Mouse (Mus musculus) ES-E14 (cell line): ENCODE measurements around the gene Ddc. TPM values are rescaled to one million over a fixed set of nuclear protein-coding genes. Genes with fewer than 3 reads are reported as not detected.
A peak's percentile ranks its signal among the peaks of the same experiment; 100 is the strongest.

Experiments used
- DNase-seq: peaks from one replicate; pipeline ENCODE4 v3.0.0-alpha.2; 2013; ENCODE audit warnings: low read depth, low spot score
- H3K27ac ChIP-seq: 2 replicates; pipeline ENCODE4 v1.5.1; 2012; ENCODE audit warnings: low read depth, mild to moderate bottlenecking, low read length, moderate library complexity, mixed read lengths; ENCODE audit not compliant: poor library complexity, insufficient read depth, severe bottlenecking
- H3K36me3 ChIP-seq: 2 replicates; pipeline ENCODE4 v1.6.1; 2012; ENCODE audit warnings: mild to moderate bottlenecking, low read length, moderate library complexity, mixed read lengths; ENCODE audit not compliant: control insufficient read depth, poor library complexity, insufficient read depth, severe bottlenecking
- H3K4me1 ChIP-seq, 2 experiments: fragments of 150-350 bp in 1 of 2; sonication (generic) in 1 of 2; 2 replicates each; pipeline ENCODE4 v1.6.1; 2012; ENCODE audit warnings: low read length in 2 of 2, mild to moderate bottlenecking in 1 of 2, mixed read lengths in 1 of 2; ENCODE audit not compliant: control insufficient read depth in 2 of 2, insufficient read depth in 2 of 2, poor library complexity in 1 of 2
- H3K4me3 ChIP-seq, 2 experiments: fragments of 150-350 bp in 1 of 2; sonication (generic) in 1 of 2; 2 replicates each; pipeline ENCODE4 v1.5.1; 2012; ENCODE audit warnings: low read length in 2 of 2, low read depth in 1 of 2, mild to moderate bottlenecking in 1 of 2, mixed read lengths in 1 of 2; ENCODE audit not compliant: insufficient read depth in 1 of 2, poor library complexity in 1 of 2, severe bottlenecking in 1 of 2
- H3K9ac ChIP-seq: 2 replicates; pipeline ENCODE4 v1.6.1; 2012; ENCODE audit warnings: low read depth, mild to moderate bottlenecking, low read length, mixed read lengths; ENCODE audit not compliant: poor library complexity, insufficient read depth, severe bottlenecking
- H3K9me3 ChIP-seq: fragments of 150-350 bp; sonication (generic); 2 replicates; pipeline ENCODE4 v1.6.1; 2012; ENCODE audit warnings: low read depth, mild to moderate bottlenecking, low read length; ENCODE audit not compliant: control insufficient read depth, insufficient read depth
- CHD2 ChIP-seq: IDR thresholded peaks from 2 replicates; pipeline ENCODE4 v1.6.1; 2014; ENCODE audit warnings: mild to moderate bottlenecking, low read depth, low read length, inconsistent platforms
- HCFC1 ChIP-seq: IDR thresholded peaks from 2 replicates; pipeline ENCODE4 v1.6.1; 2012; ENCODE audit warnings: low read length, inconsistent platforms, borderline replicate concordance; ENCODE audit not compliant: insufficient read depth
- MAFK ChIP-seq: IDR thresholded peaks from 2 replicates; pipeline ENCODE4 v1.6.1; 2014; ENCODE audit warnings: mild to moderate bottlenecking, low read depth, low read length, inconsistent platforms; ENCODE audit not compliant: insufficient read depth
- ZC3H11A ChIP-seq: IDR thresholded peaks from 2 replicates; pipeline ENCODE4 v1.6.1; 2012; ENCODE audit warnings: low read depth, mild to moderate bottlenecking, inconsistent platforms, low read length, borderline replicate concordance
- ZNF384 ChIP-seq: IDR thresholded peaks from 2 replicates; pipeline ENCODE4 v1.6.1; 2012; ENCODE audit warnings: low read depth, low read length, inconsistent platforms
- in situ Hi-C, 2 experiments: fragments of 600-800 bp; cut with MboI; formaldehyde crosslinking; loops; one replicate each; pipeline ENCODE4 v1.15.1; 2025; ENCODE audit warnings: low sequenced_read_pairs in 2 of 2, inconsistent platforms in 1 of 2; ENCODE audit not compliant: unreplicated experiment in 2 of 2
- total RNA-seq: library from RNA; depleted of rRNA; stranded (reverse); fragments of 300-350 nt; gene quantifications from 2 replicates; pipeline ENCODE4 v1.2.3, GENCODE M21; 2012

Ddc gene
- total RNA-seq, 1 experiment = 29.1 TPM

DNA sequence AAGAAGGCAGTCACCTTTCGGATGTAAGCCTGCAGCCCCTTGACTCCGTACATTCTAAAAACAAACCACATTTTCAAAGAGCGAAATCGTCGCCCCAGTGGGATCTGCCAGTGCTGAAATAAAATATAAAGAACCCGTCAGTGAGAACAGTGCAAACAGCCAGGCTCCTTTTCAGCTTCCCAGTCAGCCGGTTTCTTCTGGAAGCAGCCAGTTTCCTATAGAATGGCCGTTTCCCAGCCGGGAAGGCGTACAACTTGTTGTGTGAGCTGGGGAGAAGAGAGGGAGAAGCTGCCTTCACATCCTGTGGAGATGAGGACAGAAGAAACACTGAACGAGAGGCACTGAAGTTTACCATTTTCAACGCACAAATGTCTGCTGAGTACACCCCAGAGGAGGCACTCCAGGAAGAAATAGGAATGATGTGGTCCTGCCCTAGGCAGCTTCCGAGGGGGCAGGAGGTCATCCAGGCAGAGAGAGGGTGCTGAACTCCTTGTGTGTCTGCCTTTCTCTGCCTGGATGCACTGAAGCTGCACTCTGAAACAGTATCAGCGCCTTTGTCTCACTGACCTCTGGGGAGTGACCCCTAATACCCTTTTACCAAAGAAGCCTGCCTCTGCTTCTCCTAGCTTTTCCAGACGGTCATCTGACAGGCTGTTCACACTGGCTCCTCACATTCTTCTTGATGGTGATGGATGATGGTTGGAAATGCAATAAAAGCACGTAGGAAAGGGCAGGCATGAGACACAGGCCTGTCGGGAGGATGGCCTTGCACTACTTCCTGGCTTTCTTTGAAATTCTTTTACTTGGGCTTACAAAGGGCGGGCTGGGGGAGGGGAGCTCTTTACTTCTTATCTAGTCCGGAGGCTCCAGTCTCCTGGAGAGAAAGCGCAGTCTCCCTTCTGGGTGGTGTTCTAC lies 75.5 kb downstream of the Ddc start:
- peak; percentile 85 for DNase-seq
- Histone ChIP-seq H3K4me3 (peak overlapping the region; percentile 19 to 47), H3K9me3 (peaks cover 10% of the 10 kb centered on the region; the same call in 1 of the 2 replicates), H3K9ac (peak overlapping the region; percentile 71), H3K36me3 (no peaks in the 10 kb centered on the region), H3K27ac (peak overlapping the region; percentile 97), H3K4me1 (peaks cover 9 to 12% of the 10 kb centered on the region in 2 experiments)
- in situ Hi-C loops = no loop called here
- TF ChIP-seq HCFC1 (no peak), CHD2 (no peak), ZC3H11A (no peak), MAFK (no peak), ZNF384 (no peak)

DNA sequence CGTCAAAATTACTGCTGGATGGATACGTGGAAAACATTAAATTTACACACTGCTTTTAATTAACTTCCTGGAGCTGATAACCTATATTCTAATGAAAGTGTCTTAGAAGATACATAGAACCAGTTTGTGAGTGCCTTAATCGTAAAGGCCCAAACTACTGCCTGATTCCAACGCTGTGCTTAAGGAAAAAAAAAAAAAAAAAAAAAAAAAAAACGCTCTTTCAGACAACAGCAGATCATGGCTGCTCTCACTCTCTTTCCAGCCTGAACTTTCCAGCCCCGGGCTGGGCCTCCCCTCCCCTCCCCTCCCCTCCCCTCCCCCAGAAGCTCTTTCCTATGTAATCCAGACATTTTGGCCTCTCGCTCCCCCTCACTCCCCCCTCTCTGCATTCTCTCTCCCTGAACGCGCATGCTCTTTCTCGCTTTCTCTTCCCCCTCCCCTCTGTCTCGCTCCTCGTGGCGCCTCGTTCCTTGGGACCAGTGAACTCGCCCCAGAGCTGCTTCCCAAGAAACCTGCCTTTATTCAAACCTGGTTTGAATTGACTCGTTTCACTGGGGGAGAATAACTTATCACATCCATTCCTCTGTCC lies 76.5 kb downstream of the Ddc start:
- H3K9ac ChIP-seq = peak overlapping the region; percentile 71; the same call in 1 of the 2 replicates
- TF ChIP-seq ZNF384 (peak; percentile 97), HCFC1 (no peak)
- H3K9me3 ChIP-seq = peaks cover 5% of the 10 kb centered on the region; the same call in 1 of the 2 replicates
- peaks cover 9 to 12% of the 10 kb centered on the region in 2 experiments for H3K4me1 ChIP-seq
- in situ Hi-C loops = no loop called here
- H3K27ac ChIP-seq = peak overlapping the region; percentile 97
- no peaks in the 10 kb centered on the region for H3K36me3 ChIP-seq
- peak overlapping the region; percentile 19 to 47 for H3K4me3 ChIP-seq
- DNase-seq = peak; percentile 94

DNA sequence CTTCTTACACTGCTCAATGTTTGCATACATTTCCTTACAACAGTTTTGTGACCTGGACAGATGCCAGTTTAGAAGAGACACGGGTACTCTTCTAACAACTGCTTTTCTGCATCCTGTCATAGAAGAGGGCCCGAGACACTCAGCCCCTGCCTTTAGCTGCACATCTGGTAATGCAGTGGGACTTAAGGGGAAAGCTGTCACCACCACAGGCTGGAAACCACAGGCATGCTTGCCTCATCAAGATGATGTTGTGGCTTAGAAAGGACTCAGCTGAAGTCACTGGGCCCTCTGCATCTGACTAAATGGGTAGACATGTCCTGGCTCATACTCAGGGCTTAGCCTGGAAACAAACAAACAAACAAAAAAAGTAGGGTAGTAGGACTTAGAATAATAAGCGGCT lies 77.2 kb downstream of the Ddc start:
- TF ChIP-seq CHD2 (no peak), ZNF384 (no peak), MAFK (no peak), HCFC1 (no peak), ZC3H11A (no peak)
- peaks cover 9 to 12% of the 10 kb centered on the region in 2 experiments for H3K4me1 ChIP-seq
- H3K27ac ChIP-seq = peak overlapping the region; percentile 97; the same call in 1 of the 2 replicates
- no peak for DNase-seq
- H3K4me3 ChIP-seq = no peak overlapping the region
- peak overlapping the region; percentile 18; the same call in 1 of the 2 replicates for H3K9ac ChIP-seq
- no peaks in the 10 kb centered on the region for H3K36me3 ChIP-seq
- in situ Hi-C loops = no loop called here
- H3K9me3 ChIP-seq = no peaks in the 10 kb centered on the region

DNA sequence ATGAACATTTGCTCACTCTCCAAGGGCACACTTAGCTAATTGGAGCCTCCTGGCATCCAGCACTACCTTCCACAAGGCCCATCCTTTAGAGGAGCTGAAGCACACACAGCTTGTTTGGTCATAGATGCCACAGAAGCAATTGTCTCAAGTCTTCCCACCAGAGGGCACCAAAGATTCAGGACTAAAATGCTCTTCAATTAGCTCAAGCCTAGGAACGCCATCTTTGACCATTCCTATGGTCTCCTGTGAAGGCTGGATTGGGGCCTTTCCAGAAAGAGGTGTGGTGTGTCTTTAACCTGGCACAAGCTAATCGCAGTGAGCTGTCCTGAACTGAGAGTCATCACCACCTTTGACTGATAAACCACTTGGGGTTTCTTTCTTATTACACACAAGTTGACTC lies 77.7 kb downstream of the Ddc start:
- H3K27ac ChIP-seq = no peak overlapping the region; the same call in 1 of the 2 replicates
- H3K9ac ChIP-seq = no peak overlapping the region; the same call in 1 of the 2 replicates
- H3K4me1 ChIP-seq = peaks cover 9 to 12% of the 10 kb centered on the region in 2 experiments
- no peaks in the 10 kb centered on the region for H3K36me3 ChIP-seq
- DNase-seq = peak; percentile 97
- in situ Hi-C loops = no loop called here
- no peaks in the 10 kb centered on the region for H3K9me3 ChIP-seq
- peak; percentile 100 for TF ChIP-seq ZC3H11A
- no peak for TF ChIP-seq HCFC1
- H3K4me3 ChIP-seq = no peak overlapping the region
